8 mouse cellular contexts compared by ENCODE assay signal in genomic region chr14:14632951-14633931, GRCm38 (mm10).
DNase-seq lines count a peak whose midpoint lies in the region; ATAC-seq and TF ChIP-seq lines count a peak whose summit lies in the region.

No protein-coding gene starts in this region.

- no peak overlapping the region for H3K9ac ChIP-seq in hindbrain, embryonic 15.5 days

- H3K4me1 ChIP-seq in hindbrain, embryonic 15.5 days (replicated peaks) = peaks cover 13% of the 10 kb centered on the region

- peak overlapping the region; percentile 22 for H3K4me3 ChIP-seq in hindbrain, embryonic 15.5 days
- H3K4me3 ChIP-seq in left cerebral cortex, adult 2 months = peak overlapping the region; percentile 29
- H3K4me3 ChIP-seq in macrophage (ENCODE audit: inconsistent target) = peak overlapping the region; percentile 26

- H3K4me2 ChIP-seq in hindbrain, embryonic 15.5 days = peak overlapping the region; percentile 53

- no peaks in the 10 kb centered on the region for H3K9me3 ChIP-seq in hindbrain, embryonic 15.5 days

- TF ChIP-seq CTCF in left cerebral cortex, adult 2 months (IDR thresholded peaks at IDR 0.05) = peak; percentile 13; the same call in 1 of the 2 replicates

- intact Hi-C loops in left cerebral cortex, adult 2 months (cut with DNase I) = loop anchor here (5.0 kb wide), 1 partner anchor 69 kb away; the partner anchor contains the start of gene Slc4a7

- 0 out of 2 replicates have a peak, but pooled peaks have one; percentile 51 for ATAC-seq in hindbrain, embryonic 15.5 days (ENCODE audit: low FRiP score, low read depth)

- H3K27me3 ChIP-seq in hindbrain, embryonic 15.5 days = peaks cover 4% of the 10 kb centered on the region; the same call in 1 of the 2 replicates

- WGBS in hindbrain, embryonic 15.5 days = 7% methylated on average over 22 of the region's 22 CpGs
- WGBS in macrophage (ENCODE audit: missing documents) = 2% methylated on average over 21 of the region's 22 CpGs

- H3K27ac ChIP-seq in hindbrain, embryonic 15.5 days (replicated peaks) = no peak overlapping the region
- H3K27ac ChIP-seq in left cerebral cortex, adult 2 months = peak overlapping the region; percentile 6; the same call in 1 of the 2 replicates
- peak overlapping the region; percentile 87 for H3K27ac ChIP-seq in macrophage

- no peaks in the 10 kb centered on the region for H3K36me3 ChIP-seq in hindbrain, embryonic 15.5 days
- H3K36me3 ChIP-seq in macrophage (ENCODE audit: inconsistent target) = no peaks in the 10 kb centered on the region

- no peaks in the 10 kb centered on the region for H3K79me2 ChIP-seq in macrophage (ENCODE audit: inconsistent target)

- peak; percentile 10 for DNase-seq in MN1 (ENCODE audit: low spot score)
- DNase-seq in c-Kit-positive CD71-positive TER-119-negative erythroid progenitor cells, embryonic 14.5 days (ENCODE audit: low read depth) = peak; percentile 34
- peak; percentile 47 for DNase-seq in gastrocnemius, adult 18-20 months (ENCODE audit: low spot score)
- DNase-seq in left cerebral cortex, adult 2 months (ENCODE audit: extremely low spot score in 1 of 2, low spot score in 2 of 2) = peak; percentile 68 to 72
- DNase-seq in right cerebral cortex, postnatal 25 days = peak; percentile 71
- DNase-seq in cerebellum, adult 18-20 months = no peak

Comparison
In these comparisons a context has a peak if more than half of its experiments do, and no peak if none do; other contexts are left out.
1. DNase-seq: peak in MN1 (single experiment), c-Kit-positive CD71-positive TER-119-negative erythroid progenitor cells, embryonic 14.5 days (single experiment), gastrocnemius, adult 18-20 months (single experiment), left cerebral cortex, adult 2 months (2 of 2) and right cerebral cortex, postnatal 25 days (single experiment); none in cerebellum, adult 18-20 months (0 of 2).
2. Peak in every context shown above with its lines, with median percentiles within 50 percentile points of each other: H3K4me3 ChIP-seq.